Mouse (Mus musculus): ENCODE results near the gene Ccdc6.

DNA sequence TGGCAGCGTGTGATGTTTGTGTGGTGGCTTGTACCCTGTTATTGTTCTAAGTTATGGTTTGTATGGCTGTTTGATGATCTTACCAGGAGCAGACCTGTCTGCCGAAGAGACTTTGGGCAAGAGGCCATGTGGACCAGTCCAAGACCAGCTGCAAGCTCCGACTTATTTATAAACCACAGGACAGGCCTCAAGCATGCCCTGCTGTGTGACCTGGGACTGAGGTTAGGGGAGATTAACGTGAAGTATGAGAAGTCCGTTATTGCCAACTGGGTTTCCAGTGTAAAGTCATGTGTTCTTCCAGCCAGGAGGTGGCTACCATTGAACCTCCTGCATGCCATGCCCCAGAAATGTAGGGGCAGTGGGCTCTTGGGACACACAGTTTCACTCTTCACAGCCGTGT is 133.4 kb downstream of the Ccdc6 start:
- TF ChIP-seq CTCF (IDR thresholded peaks at IDR 0.05; ENCODE audit: low read depth) (no peak), EP300 (optimal IDR thresholded peaks at IDR 0.05) (no peak)

All from stomach, postnatal 0 days (tissue).